Mouse (Mus musculus) midbrain, embryonic 13.5 days (tissue): ENCODE results near the gene Fis1. TPM values are rescaled to one million over a fixed set of nuclear protein-coding genes. Genes with fewer than 3 reads are reported as not detected.

Experiments
- ATAC-seq: fragments of 200-750 bp; cut with Nextera tagmentation; 2 replicates; pipeline ENCODE4 v1.8.0; 2017; ENCODE audit warnings: mild to moderate bottlenecking, moderate TSS enrichment, moderate library complexity
- H3K27ac ChIP-seq: fragments of 300-500 bp; sonication (generic); 2 replicates; pipeline ENCODE4 v1.5.1; 2015; ENCODE audit warnings: inconsistent platforms, mild to moderate bottlenecking, moderate library complexity
- H3K27me3 ChIP-seq: fragments of 300-500 bp; sonication (generic); 2 replicates; pipeline ENCODE4 v1.6.1; 2015; ENCODE audit warnings: mild to moderate bottlenecking, inconsistent platforms
- H3K36me3 ChIP-seq: fragments of 300-500 bp; sonication (generic); 2 replicates; pipeline ENCODE4 v1.6.1; 2015; ENCODE audit warnings: mild to moderate bottlenecking, inconsistent platforms
- H3K4me1 ChIP-seq: fragments of 300-500 bp; sonication (generic); replicated peaks from 2 replicates; pipeline ENCODE4 v1.6.1; 2015; ENCODE audit warnings: inconsistent platforms
- H3K4me2 ChIP-seq: fragments of 300-500 bp; sonication (generic); replicated peaks from 2 replicates; pipeline ENCODE4 v1.6.1; 2015; ENCODE audit warnings: moderate library complexity, mild to moderate bottlenecking, inconsistent platforms
- H3K4me3 ChIP-seq: fragments of 300-500 bp; sonication (generic); replicated peaks from 2 replicates; pipeline ENCODE4 v1.5.1; 2015; ENCODE audit warnings: mild to moderate bottlenecking, inconsistent platforms
- H3K9ac ChIP-seq: fragments of 300-500 bp; sonication (generic); replicated peaks from 2 replicates; pipeline ENCODE4 v1.6.1; 2015; ENCODE audit warnings: mild to moderate bottlenecking, inconsistent platforms
- H3K9me3 ChIP-seq: fragments of 300-500 bp; sonication (generic); 2 replicates; pipeline ENCODE4 v1.6.1; 2016; ENCODE audit warnings: mild to moderate bottlenecking, inconsistent platforms
- WGBS: fragments of 180-500 bp; shearing (Covaris S2); methylation state at CpG from one replicate; pipeline ENCODE4 v1.1.7; 2015; 5-methylcytosine and 5-hydroxymethylcytosine counted together
- microRNA counts: library from miRNA; unstranded; fragments of <30 nt; microRNA quantifications from one replicate; lab custom pipeline; 2016
- microRNA-seq: library from miRNA; unstranded; fragments of <30 nt; microRNA quantifications from one replicate; pipeline ENCODE4, GENCODE M21; 2016
- polyA plus RNA-seq: library from polyadenylated mRNA; unstranded; fragments of >200 nt; fragmentation: Nextera tagmentation; extraction: Ambion mirVana; gene quantifications from 2 replicates; pipeline ENCODE4 v1.2.1, GENCODE M21; 2015

The Fis1 gene
- polyA plus RNA-seq, 1 experiment from 2014 or later = 412 TPM

- peaks cover 2% of the 10 kb centered on the region; the same call in 1 of the 2 replicates for H3K9me3 ChIP-seq
- no peak overlapping the region for H3K4me3 ChIP-seq
- no peaks in the 10 kb centered on the region for H3K36me3 ChIP-seq
- ATAC-seq = no peak
- no peaks in the 10 kb centered on the region for H3K27me3 ChIP-seq
- 85% methylated on average over 15 of the region's 15 CpGs for WGBS
- H3K4me1 ChIP-seq = no peaks in the 10 kb centered on the region
- H3K9ac ChIP-seq = no peak overlapping the region
- H3K27ac ChIP-seq = no peak overlapping the region
- H3K4me2 ChIP-seq = no peak overlapping the region
Measured at GRCm38 (mm10) chr5:137012401-137012950, 59.4 kb downstream of the Fis1 start.

MicroRNAs within 50 kb of the gene (microRNA counts, 519-probe panel; counts per million panel counts)
- microRNA mmu-miR-702 (lab: Ali Mortazavi, UCI) = 110 counts per million, percentile 56 among the panel's probes with 10 or more counts

Small RNA genes lying within 50 kb of the gene (microRNA-seq; reads per million reads assigned to microRNA genes)
- gene Mir702 = 69.1 reads per million, percentile 49 among the genes with 10 or more reads in this experiment

Other genes starting within 250 kb of the Fis1 start
- 14.0 and 19.0 TPM in 2 replicates for gene Col26a1, start 70.1 kb upstream of the Fis1 start, polyA plus RNA-seq
- 119 and 125 TPM in 2 replicates for gene Ift22, start 45.1 kb upstream of the Fis1 start, polyA plus RNA-seq
- 0.16 and 0.35 TPM in 2 replicates for gene Cldn15, start 13.3 kb downstream of the Fis1 start, polyA plus RNA-seq
- 34.8 and 35.1 TPM in 2 replicates for gene Plod3, start 33.7 kb downstream of the Fis1 start, polyA plus RNA-seq
- gene Znhit1, start 34.7 kb downstream of the Fis1 start, polyA plus RNA-seq = 110 TPM in 2 replicates
- gene Vgf, start 73.1 kb downstream of the Fis1 start, polyA plus RNA-seq = 2.4 TPM in 2 replicates
- 257 and 272 TPM in 2 replicates for gene Ap1s1, start 92.9 kb downstream of the Fis1 start, polyA plus RNA-seq
- gene Serpine1, start 119.0 kb downstream of the Fis1 start, polyA plus RNA-seq = 0.17 TPM in 1 of 2 replicates, not detected in the other
- gene Trim56, start 162.9 kb downstream of the Fis1 start, polyA plus RNA-seq = 2.6 and 4.2 TPM in 2 replicates
- gene Muc3, start 196.0 kb downstream of the Fis1 start, polyA plus RNA-seq = not detected in 2 replicates